ENCODE assay signal across 28 mouse cellular contexts in genomic region chr4:53153711-53154110, GRCm38 (mm10). TPM values are rescaled to one million over a fixed set of nuclear protein-coding genes. Genes with fewer than 3 reads are reported as not detected.
DNase-seq lines count a peak whose midpoint lies in the region; ATAC-seq and TF ChIP-seq lines count a peak whose summit lies in the region.
"Had no signal": no experiment of that assay in that cellular context is flagged by ENCODE, and none has a peak within 500 bp of the region (broad histone marks: within the 10 kb centered on the region; RNA-seq: fewer than 3 reads in every experiment).

No protein-coding gene starts in this region.

- no peaks in the 10 kb centered on the region; the same call in 1 of the 2 replicates for H3K4me1 ChIP-seq in liver, embryonic 11.5 days (replicated peaks; ENCODE audit: control insufficient read depth, insufficient read depth, low read length)
- peaks cover 19% of the 10 kb centered on the region for H3K4me1 ChIP-seq in liver, embryonic 16.5 days (ENCODE audit: control insufficient read depth, low read depth, low read length)
- peaks cover 8% of the 10 kb centered on the region; the same call in 1 of the 2 replicates for H3K4me1 ChIP-seq in forebrain, embryonic 14.5 days (ENCODE audit: control insufficient read depth, insufficient read depth, low read length)
- 0 out of 2 replicates have a peak, but pooled peaks cover 1% of the 10 kb centered on the region for H3K4me1 ChIP-seq in intestine, embryonic 16.5 days (ENCODE audit: control insufficient read depth, insufficient read depth, low read length)

- peak; percentile 14 for DNase-seq in liver
- no peak for DNase-seq in liver, embryonic 11.5 days (ENCODE audit: low spot score)
- peak; percentile 28 for DNase-seq in adipocyte (ENCODE audit: low spot score)
- peak; percentile 13 for DNase-seq in brain, embryonic 14.5 days (ENCODE audit: low read depth)
- DNase-seq in forebrain, embryonic 14.5 days (ENCODE audit: low spot score), result no peak
- DNase-seq: adrenal gland, adult 8-10 months; B cell, adult 2 months; cerebellum, adult 11-12 months; cerebellum, adult 9-11 months; heart, postnatal 4 days; kidney, adult 11 months; kidney, postnatal 25 days; left cerebral cortex, postnatal 4 days; lung, embryonic 14.5 days; lung, postnatal 14 days; right cerebral cortex, postnatal 4 days; thymus, adult 18-20 months; thymus, postnatal 25 days had no signal

- TF ChIP-seq CTCF in brain, embryonic 14.5 days (IDR thresholded peaks at IDR 0.05; ENCODE audit: borderline replicate concordance, extremely low read depth, insufficient read depth, insufficient read length), result no peak

- no peaks in the 10 kb centered on the region for H3K9me3 ChIP-seq in liver, embryonic 11.5 days (ENCODE audit: control insufficient read depth, low read length)
- H3K9me3 ChIP-seq in liver, embryonic 16.5 days (replicated peaks; ENCODE audit: control insufficient read depth, low read length), result no peaks in the 10 kb centered on the region
- H3K9me3 ChIP-seq in forebrain, embryonic 14.5 days (replicated peaks; ENCODE audit: control insufficient read depth, low read length), result no peaks in the 10 kb centered on the region
- no peaks in the 10 kb centered on the region for H3K9me3 ChIP-seq in intestine, embryonic 16.5 days (ENCODE audit: control insufficient read depth, low read length)
- H3K9me3 ChIP-seq: embryonic facial prominence, embryonic 13.5 days; forebrain, embryonic 10.5 days; heart, embryonic 15.5 days; hindbrain, embryonic 13.5 days; kidney, embryonic 15.5 days had no signal

- no peak overlapping the region for H3K9ac ChIP-seq in liver, embryonic 11.5 days (ENCODE audit: low read depth, low read length)
- H3K9ac ChIP-seq in liver, embryonic 16.5 days (ENCODE audit: low read depth, low read length), result no peak overlapping the region
- H3K9ac ChIP-seq in forebrain, embryonic 14.5 days (ENCODE audit: low read length), result no peak overlapping the region
- no peak overlapping the region for H3K9ac ChIP-seq in intestine, embryonic 16.5 days (ENCODE audit: low read depth, low read length)
- H3K9ac ChIP-seq: embryonic facial prominence, embryonic 13.5 days; heart, embryonic 15.5 days; hindbrain, embryonic 13.5 days; kidney, embryonic 15.5 days; lung, embryonic 14.5 days had no signal

- no peak overlapping the region for H3K4me3 ChIP-seq in liver, embryonic 11.5 days (ENCODE audit: low read depth, low read length)
- no peak overlapping the region for H3K4me3 ChIP-seq in liver, embryonic 16.5 days (ENCODE audit: low read depth, low read length)
- no peak overlapping the region for H3K4me3 ChIP-seq in forebrain, embryonic 14.5 days (ENCODE audit: low read depth, low read length)
- no peak overlapping the region for H3K4me3 ChIP-seq in intestine, embryonic 16.5 days (ENCODE audit: low read length)
- H3K4me3 ChIP-seq: embryonic facial prominence, embryonic 13.5 days; forebrain, embryonic 10.5 days; heart, embryonic 15.5 days; hindbrain, embryonic 13.5 days; kidney, embryonic 15.5 days had no signal

- H3K27ac ChIP-seq in liver, embryonic 11.5 days (ENCODE audit: low read depth, low read length), result no peak overlapping the region
- no peak overlapping the region for H3K27ac ChIP-seq in liver, embryonic 16.5 days (ENCODE audit: low read length)
- no peak overlapping the region for H3K27ac ChIP-seq in forebrain, embryonic 14.5 days (ENCODE audit: low read depth, low read length)
- no peak overlapping the region for H3K27ac ChIP-seq in intestine, embryonic 16.5 days (ENCODE audit: low read length)
- H3K27ac ChIP-seq: embryonic facial prominence, embryonic 13.5 days; forebrain, embryonic 10.5 days; heart, embryonic 15.5 days; hindbrain, embryonic 13.5 days; kidney, embryonic 15.5 days; stomach, postnatal 0 days had no signal

- ATAC-seq in liver, embryonic 11.5 days (replicated peaks; ENCODE audit: low FRiP score), result no peak
- ATAC-seq in liver, embryonic 16.5 days (ENCODE audit: low read depth), result peak; percentile 72
- no peak for ATAC-seq in forebrain, embryonic 14.5 days
- ATAC-seq in intestine, embryonic 16.5 days, result no peak
- ATAC-seq: activated CD4-positive, CD25-positive, alpha-beta regulatory T cell, adult 4 months; forebrain, embryonic 16.5 days had no signal

- H3K4me2 ChIP-seq in liver, embryonic 11.5 days, result no peak overlapping the region
- H3K4me2 ChIP-seq in liver, embryonic 16.5 days (ENCODE audit: low read depth, low read length), result no peak overlapping the region
- no peak overlapping the region for H3K4me2 ChIP-seq in forebrain, embryonic 14.5 days (ENCODE audit: low read length)
- H3K4me2 ChIP-seq in intestine, embryonic 16.5 days (ENCODE audit: low read depth, low read length), result no peak overlapping the region
- H3K4me2 ChIP-seq: embryonic facial prominence, embryonic 13.5 days; heart, embryonic 15.5 days; hindbrain, embryonic 13.5 days; kidney, embryonic 15.5 days; lung, embryonic 14.5 days had no signal

- no peak for TF ChIP-seq POLR2A in brain, embryonic 14.5 days (IDR thresholded peaks at IDR 0.05; ENCODE audit: borderline replicate concordance, extremely low read depth, insufficient read depth, insufficient read length, poor library complexity, severe bottlenecking)

- no peaks in the 10 kb centered on the region for H3K27me3 ChIP-seq in liver, embryonic 11.5 days (replicated peaks; ENCODE audit: control insufficient read depth, insufficient read depth, low read length)
- no peaks in the 10 kb centered on the region for H3K27me3 ChIP-seq in liver, embryonic 16.5 days (ENCODE audit: control insufficient read depth, insufficient read depth, low read depth, low read length)
- H3K27me3 ChIP-seq in forebrain, embryonic 14.5 days (replicated peaks; ENCODE audit: control insufficient read depth, insufficient read depth, low read length), result no peaks in the 10 kb centered on the region
- H3K27me3 ChIP-seq in intestine, embryonic 16.5 days (replicated peaks; ENCODE audit: control insufficient read depth, insufficient read depth, low read length), result no peaks in the 10 kb centered on the region
- H3K27me3 ChIP-seq: embryonic facial prominence, embryonic 13.5 days; heart, embryonic 15.5 days; kidney, embryonic 15.5 days had no signal

- 63% methylated on average over 6 of the region's 6 CpGs for WGBS in liver, embryonic 11.5 days
- 65% methylated on average over 6 of the region's 6 CpGs for WGBS in liver, embryonic 16.5 days (ENCODE audit: insufficient replicate concordance)
- 55% methylated on average over 6 of the region's 6 CpGs for WGBS in forebrain, embryonic 14.5 days
- WGBS in intestine, embryonic 16.5 days, result 55% methylated on average over 6 of the region's 6 CpGs

- H3K36me3 ChIP-seq in liver, embryonic 11.5 days (ENCODE audit: control insufficient read depth, insufficient read depth, low read length), result no peaks in the 10 kb centered on the region
- H3K36me3 ChIP-seq in liver, embryonic 16.5 days (ENCODE audit: control insufficient read depth, insufficient read depth), result no peaks in the 10 kb centered on the region
- no peaks in the 10 kb centered on the region for H3K36me3 ChIP-seq in forebrain, embryonic 14.5 days (ENCODE audit: control insufficient read depth, insufficient read depth, low read length)
- H3K36me3 ChIP-seq in intestine, embryonic 16.5 days (ENCODE audit: control insufficient read depth, insufficient read depth, low read length), result no peaks in the 10 kb centered on the region
- H3K36me3 ChIP-seq: embryonic facial prominence, embryonic 13.5 days; forebrain, embryonic 10.5 days; heart, embryonic 15.5 days; hindbrain, embryonic 13.5 days; kidney, embryonic 15.5 days had no signal

RNA-seq across cellular contexts. Expression of gene Abca1, which starts 6.0 kb away (rescaled TPM):
- 16.3 and 17.5 TPM in 2 replicates for polyA plus RNA-seq in liver, embryonic 11.5 days (2014; fragmentation: Nextera tagmentation; extraction: Ambion mirVana)
- polyA plus RNA-seq in brain, embryonic 14.5 days (2012; rRNA removed), result 9.1 and 15.9 TPM in 2 replicates
- polyA plus RNA-seq in liver, embryonic 16.5 days (2015; fragmentation: Nextera tagmentation; extraction: Ambion mirVana), result 17.0 and 19.0 TPM in 2 replicates
- 9.6 and 12.3 TPM in 2 replicates for polyA plus RNA-seq in forebrain, embryonic 14.5 days (2014; fragmentation: Nextera tagmentation; extraction: Ambion mirVana)
- polyA plus RNA-seq in intestine, embryonic 16.5 days (2015; fragmentation: Nextera tagmentation; extraction: Ambion mirVana), result 2.3 and 2.4 TPM in 2 replicates

Comparison
In these comparisons a context has a peak if more than half of its experiments do, and no peak if none do; other contexts are left out.
1. DNase-seq: peak in liver (single experiment), adipocyte (single experiment) and brain, embryonic 14.5 days (single experiment); none in liver, embryonic 11.5 days (single experiment) and forebrain, embryonic 14.5 days (single experiment).